Mouse (Mus musculus) liver, embryonic 16.5 days (tissue): Measurements from ENCODE around the gene Man2a1. TPM values are rescaled to one million over a fixed set of nuclear protein-coding genes. Genes with fewer than 3 reads are reported as not detected.

Source experiments
- ATAC-seq: fragments of 200-750 bp; cut with Nextera tagmentation; 2 replicates; pipeline ENCODE4 v1.8.0; 2017; ENCODE audit warnings: low read depth, mild to moderate bottlenecking, moderate number of reproducible peaks, moderate library complexity
- H3K27ac ChIP-seq: fragments of 300-500 bp; sonication (generic); 2 replicates; pipeline ENCODE4 v1.5.1; 2014; ENCODE audit warnings: mild to moderate bottlenecking, low read length
- H3K27me3 ChIP-seq: fragments of 300-500 bp; sonication (generic); 2 replicates; pipeline ENCODE4 v1.6.1; 2014; ENCODE audit warnings: low read depth, low read length, mixed read lengths; ENCODE audit not compliant: control insufficient read depth, insufficient read depth
- H3K36me3 ChIP-seq: fragments of 300-500 bp; sonication (generic); 2 replicates; pipeline ENCODE4 v1.6.1; 2014; ENCODE audit warnings: mild to moderate bottlenecking; ENCODE audit not compliant: control insufficient read depth, insufficient read depth
- H3K4me1 ChIP-seq: fragments of 300-500 bp; sonication (generic); 2 replicates; pipeline ENCODE4 v1.6.1; 2014; ENCODE audit warnings: low read depth, low read length, mixed read lengths; ENCODE audit not compliant: control insufficient read depth
- H3K4me2 ChIP-seq: fragments of 300-500 bp; sonication (generic); 2 replicates; pipeline ENCODE4 v1.6.1; 2014; ENCODE audit warnings: low read depth, low read length, mixed read lengths
- H3K4me3 ChIP-seq: fragments of 300-500 bp; sonication (generic); 2 replicates; pipeline ENCODE4 v1.5.1; 2014; ENCODE audit warnings: low read depth, mild to moderate bottlenecking, low read length
- H3K9ac ChIP-seq: fragments of 300-500 bp; sonication (generic); 2 replicates; pipeline ENCODE4 v1.6.1; 2014; ENCODE audit warnings: low read depth, low read length
- H3K9me3 ChIP-seq: fragments of 300-500 bp; sonication (generic); replicated peaks from 2 replicates; pipeline ENCODE4 v1.6.1; 2016; ENCODE audit warnings: low read length; ENCODE audit not compliant: control insufficient read depth
- WGBS: fragments of 180-500 bp; shearing (Covaris S2); extraction: QIAGEN DNeasy Blood & Tissue Kit; methylation state at CpG from one replicate; pipeline ENCODE4 v1.1.7; 2014; ENCODE audit not compliant: insufficient replicate concordance; 5-methylcytosine and 5-hydroxymethylcytosine counted together
- polyA plus RNA-seq: library from polyadenylated mRNA; unstranded; fragments of >200 nt; fragmentation: Nextera tagmentation; extraction: Ambion mirVana; gene quantifications from 2 replicates; pipeline ENCODE4 v1.2.1, GENCODE M21; 2015

Man2a1 gene
- polyA plus RNA-seq, 1 experiment from 2014 or later: 6.3 TPM

- Histone ChIP-seq H3K36me3 (no peaks in the 10 kb centered on the region), H3K27me3 (no peaks in the 10 kb centered on the region), H3K4me3 (no peak overlapping the region), H3K4me2 (no peak overlapping the region), H3K27ac (no peak overlapping the region), H3K4me1 (no peaks in the 10 kb centered on the region), H3K9ac (no peak overlapping the region), H3K9me3 (no peaks in the 10 kb centered on the region)
- peak; percentile 74 for ATAC-seq
- WGBS: 57% methylated on average over 3 of the region's 3 CpGs
These were observed 177.8 kb downstream of the Man2a1 start for GRCm38 (mm10) chr17:64778300-64778699.

DNA sequence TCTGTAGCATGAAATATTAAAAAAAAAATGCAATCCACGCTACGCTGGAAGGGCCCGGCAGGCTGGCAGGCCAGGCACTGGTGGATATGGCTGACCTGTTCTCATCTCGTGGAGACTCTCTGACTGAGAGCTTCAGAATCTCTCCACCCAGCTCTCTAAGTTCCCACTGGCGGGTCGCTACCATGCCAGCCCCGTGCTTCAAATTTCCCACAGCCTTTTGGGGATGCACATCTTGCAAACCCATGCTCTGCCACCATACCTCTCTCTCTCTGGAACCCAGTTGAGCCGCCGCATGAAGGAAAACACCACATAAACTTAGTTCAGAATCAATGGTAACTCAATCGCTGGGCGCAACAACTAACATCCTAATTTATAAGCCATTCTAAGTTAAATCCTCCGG, 178.2 kb downstream of the Man2a1 start:
- Histone ChIP-seq H3K4me3 (no peak overlapping the region), H3K27me3 (no peaks in the 10 kb centered on the region), H3K4me1 (no peaks in the 10 kb centered on the region), H3K4me2 (no peak overlapping the region), H3K36me3 (no peaks in the 10 kb centered on the region), H3K9ac (no peak overlapping the region), H3K9me3 (no peaks in the 10 kb centered on the region), H3K27ac (no peak overlapping the region)
- ATAC-seq: no peak
- WGBS: 77% methylated on average over 12 of the region's 12 CpGs

GRCm38 (mm10) chr17:64780753-64781490, 180.4 kb downstream of the Man2a1 start:
- no peak overlapping the region for H3K27ac ChIP-seq
- H3K4me3 ChIP-seq: no peak overlapping the region
- no peaks in the 10 kb centered on the region for H3K36me3 ChIP-seq
- WGBS: 64% methylated on average over 18 of the region's 18 CpGs
- H3K9ac ChIP-seq: no peak overlapping the region
- no peaks in the 10 kb centered on the region for H3K9me3 ChIP-seq
- no peaks in the 10 kb centered on the region for H3K4me1 ChIP-seq
- ATAC-seq: no peak
- no peak overlapping the region for H3K4me2 ChIP-seq
- H3K27me3 ChIP-seq: no peaks in the 10 kb centered on the region

GRCm38 (mm10) chr17:64782307-64782706, 181.8 kb downstream of the Man2a1 start:
- Histone ChIP-seq H3K9ac (no peak overlapping the region), H3K27ac (no peak overlapping the region), H3K4me2 (no peak overlapping the region), H3K9me3 (no peaks in the 10 kb centered on the region), H3K36me3 (no peaks in the 10 kb centered on the region), H3K4me3 (no peak overlapping the region), H3K27me3 (no peaks in the 10 kb centered on the region), H3K4me1 (no peaks in the 10 kb centered on the region)
- WGBS: 65% methylated on average over 3 of the region's 3 CpGs
- peak; percentile 86 for ATAC-seq

- Histone ChIP-seq H3K9me3 (no peaks in the 10 kb centered on the region), H3K27me3 (no peaks in the 10 kb centered on the region), H3K4me2 (no peak overlapping the region), H3K4me1 (no peaks in the 10 kb centered on the region), H3K4me3 (no peak overlapping the region), H3K9ac (no peak overlapping the region), H3K36me3 (no peaks in the 10 kb centered on the region), H3K27ac (no peak overlapping the region)
- ATAC-seq: no peak
- 58% methylated on average over 1 of the region's 1 CpGs for WGBS
These were observed 185.4 kb downstream of the Man2a1 start for GRCm38 (mm10) chr17:64785961-64786360.

DNA sequence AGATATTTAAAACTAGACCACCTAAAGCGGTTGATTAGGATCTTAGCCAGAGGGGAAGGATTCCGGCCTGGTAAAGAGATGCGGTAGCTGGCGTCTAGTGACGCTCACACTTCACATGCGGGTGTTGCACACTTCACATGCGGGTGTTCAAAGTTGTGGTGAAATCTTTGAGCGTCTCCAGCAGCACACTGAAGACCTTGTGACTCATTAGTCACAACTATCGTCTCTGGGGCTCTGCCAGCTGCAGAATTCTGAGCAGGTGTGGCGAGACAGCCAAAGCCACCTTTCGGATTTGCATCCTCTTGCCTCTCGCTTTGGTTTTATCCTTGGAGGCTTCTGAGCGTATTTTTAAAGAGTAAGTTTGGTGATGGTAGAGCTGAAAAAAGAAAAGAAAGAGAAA, 187.8 kb downstream of the Man2a1 start:
- no peaks in the 10 kb centered on the region for H3K36me3 ChIP-seq
- no peak overlapping the region for H3K9ac ChIP-seq
- no peak overlapping the region for H3K27ac ChIP-seq
- no peak overlapping the region for H3K4me3 ChIP-seq
- H3K27me3 ChIP-seq: no peaks in the 10 kb centered on the region
- H3K4me1 ChIP-seq: no peaks in the 10 kb centered on the region
- no peak overlapping the region for H3K4me2 ChIP-seq
- no peaks in the 10 kb centered on the region for H3K9me3 ChIP-seq
- ATAC-seq: no peak
- 79% methylated on average over 13 of the region's 13 CpGs for WGBS

DNA sequence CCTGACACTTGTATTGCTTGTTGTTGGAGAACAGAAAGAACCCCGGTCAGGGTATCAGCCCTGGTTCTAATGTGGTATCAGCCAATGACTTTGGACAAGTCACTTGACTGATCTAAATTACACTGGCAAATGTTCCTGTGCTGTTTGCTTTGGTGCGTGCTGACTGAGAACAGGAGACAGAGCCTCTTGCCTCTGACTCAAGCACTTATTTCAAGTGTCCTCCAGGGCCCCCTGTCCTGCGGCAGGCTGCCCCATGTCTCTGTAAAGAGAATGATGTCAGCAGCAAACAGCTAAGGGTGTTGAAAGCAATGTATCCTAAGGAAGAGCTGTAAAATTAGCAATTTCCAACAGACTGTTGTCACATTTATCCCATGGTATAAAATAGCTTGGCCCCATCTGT, 188.6 kb downstream of the Man2a1 start:
- WGBS: 43% methylated on average over 3 of the region's 3 CpGs
- Histone ChIP-seq H3K4me2 (no peak overlapping the region), H3K27ac (no peak overlapping the region), H3K4me1 (no peaks in the 10 kb centered on the region), H3K4me3 (no peak overlapping the region), H3K27me3 (no peaks in the 10 kb centered on the region), H3K9ac (no peak overlapping the region), H3K36me3 (no peaks in the 10 kb centered on the region), H3K9me3 (no peaks in the 10 kb centered on the region)
- no peak for ATAC-seq

DNA sequence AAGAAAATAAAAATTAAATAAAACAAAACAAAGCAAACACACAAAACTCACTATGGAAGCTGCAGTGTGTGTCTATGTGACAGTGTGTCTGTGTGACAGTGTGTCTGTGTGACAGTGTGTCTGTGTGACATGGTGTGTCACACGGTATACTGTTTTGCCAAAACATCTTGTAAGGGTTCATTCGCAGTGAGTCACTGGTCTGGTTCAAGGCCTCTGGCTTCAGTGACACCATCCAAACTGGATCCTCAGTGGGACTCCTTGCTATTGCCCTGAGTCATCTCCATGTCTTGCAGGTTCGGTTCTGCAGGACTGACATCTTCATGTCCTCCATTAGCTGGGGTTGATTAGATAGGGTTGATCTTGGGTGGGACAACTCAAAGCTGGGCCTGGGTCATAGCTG, 191.5 kb downstream of the Man2a1 start:
- Histone ChIP-seq H3K27me3 (no peaks in the 10 kb centered on the region), H3K9ac (no peak overlapping the region), H3K4me2 (no peak overlapping the region), H3K4me1 (no peaks in the 10 kb centered on the region), H3K27ac (no peak overlapping the region), H3K36me3 (no peaks in the 10 kb centered on the region), H3K9me3 (no peaks in the 10 kb centered on the region), H3K4me3 (no peak overlapping the region)
- 62% methylated on average over 3 of the region's 3 CpGs for WGBS
- no peak for ATAC-seq

- Histone ChIP-seq H3K27me3 (no peaks in the 10 kb centered on the region), H3K9me3 (no peaks in the 10 kb centered on the region), H3K4me2 (no peak overlapping the region), H3K36me3 (no peaks in the 10 kb centered on the region), H3K4me1 (no peaks in the 10 kb centered on the region), H3K9ac (no peak overlapping the region), H3K27ac (no peak overlapping the region), H3K4me3 (no peak overlapping the region)
- ATAC-seq: no peak
- 70% methylated on average over 5 of the region's 5 CpGs for WGBS
These were observed 192.1 kb downstream of the Man2a1 start for GRCm38 (mm10) chr17:64792623-64793022.
